In the genomic region with DNA sequence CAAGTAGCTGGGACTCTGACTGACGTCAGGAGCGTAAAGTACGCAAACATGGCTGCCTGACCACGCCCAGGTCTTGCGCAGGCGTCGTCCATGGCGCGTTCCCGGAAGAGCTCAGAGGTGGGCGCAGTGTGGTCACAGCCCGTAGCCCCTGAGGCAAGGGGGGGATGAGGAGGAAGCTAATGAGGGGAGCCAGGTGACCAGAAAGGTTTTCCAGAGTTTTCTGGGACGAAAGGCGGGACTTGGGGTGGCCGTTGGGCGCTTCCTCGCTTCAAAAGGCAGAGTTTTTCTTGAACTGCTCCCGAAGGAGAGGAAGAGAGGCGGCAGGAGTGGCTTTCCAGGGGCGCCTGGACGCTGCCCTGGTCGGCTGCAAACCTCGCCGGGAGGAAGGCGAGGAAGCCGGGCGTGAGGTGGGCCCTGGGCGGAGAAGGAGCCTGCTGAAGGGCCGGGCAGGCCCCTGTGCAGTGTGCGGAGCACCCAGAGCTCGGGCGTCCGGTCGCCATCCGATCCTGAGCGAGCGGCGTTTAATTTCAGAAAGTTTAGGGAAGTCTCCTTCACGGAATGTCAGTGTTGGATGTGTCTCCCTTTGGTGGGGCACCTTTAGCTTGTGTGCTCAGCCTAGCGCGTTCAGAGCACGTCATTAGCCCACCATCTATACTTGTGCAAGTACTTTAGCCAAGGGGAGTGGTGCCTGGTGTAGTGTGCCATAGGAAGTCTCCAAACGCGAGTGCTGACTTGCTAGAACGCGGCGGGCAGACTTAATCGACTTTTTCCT, we compare ENCODE assay signal across 8 mouse cellular contexts. TPM values are rescaled to one million over a fixed set of nuclear protein-coding genes. Genes with fewer than 3 reads are reported as not detected.
DNase-seq lines count a peak whose midpoint lies in the region; ATAC-seq lines count a peak whose summit lies in the region.

TSS of gene 3830406C13Rik (plus strand) at position 33 of the 772 bp plus-strand sequence.

- peaks cover 4% of the 10 kb centered on the region; the same call in 1 of the 2 replicates for H3K4me1 ChIP-seq in hindbrain, embryonic 13.5 days (replicated peaks)

- under 1% methylated on average over 48 of the region's 48 CpGs for WGBS in hindbrain, embryonic 13.5 days

- peak; percentile 99 for ATAC-seq in hindbrain, embryonic 13.5 days (ENCODE audit: low FRiP score)

- H3K4me3 ChIP-seq in hindbrain, embryonic 13.5 days, result peak within 1 kb of the TSS; percentile 86

- peak; percentile 93 for DNase-seq in NIH3T3 (ENCODE audit: low read depth)
- peak; percentile 91 to 95 for DNase-seq in cerebellum, postnatal 10 days
- DNase-seq in frontal cortex, postnatal 14 days (ENCODE audit: low spot score in 2 of 2), result peak; percentile 73 to 76
- DNase-seq in layer of hippocampus, postnatal 25 days (ENCODE audit: extremely low spot score in 1 of 2, low spot score in 1 of 2), result peak; percentile 74 to 77
- DNase-seq in lung, postnatal 25 days (ENCODE audit: low spot score), result peak; percentile 87
- peak; percentile 90 for DNase-seq in retina, embryonic 14.5 days (ENCODE audit: low spot score)
- peak; percentile 87 for DNase-seq in thymus, postnatal 4 days

- 0 out of 2 replicates have a peak, but pooled peaks cover 6% of the 10 kb centered on the region for H3K27me3 ChIP-seq in hindbrain, embryonic 13.5 days

- peak within 1 kb of the TSS; percentile 77 for H3K4me2 ChIP-seq in hindbrain, embryonic 13.5 days

- peak within 1 kb of the TSS; percentile 90 for H3K9ac ChIP-seq in hindbrain, embryonic 13.5 days

- H3K27ac ChIP-seq in hindbrain, embryonic 13.5 days, result peak within 1 kb of the TSS; percentile 89

- H3K36me3 ChIP-seq in hindbrain, embryonic 13.5 days, result no peaks in the 10 kb centered on the region

- no peaks in the 10 kb centered on the region for H3K9me3 ChIP-seq in hindbrain, embryonic 13.5 days

RNA-seq across cellular contexts. Expression of gene 3830406C13Rik, which starts in this region (rescaled TPM):
- 31.5 and 34.8 TPM in 2 replicates for polyA plus RNA-seq in hindbrain, embryonic 13.5 days (2015; fragmentation: Nextera tagmentation; extraction: Ambion mirVana)
- total RNA-seq in layer of hippocampus, postnatal 25 days (2021), result 10 to 100 TPM; 30.3 to 30.7 TPM

Comparison
In these comparisons a context has a peak if more than half of its experiments do, and no peak if none do; other contexts are left out.
1. Peak in every context shown above with its lines: DNase-seq, ATAC-seq, H3K4me3 ChIP-seq and H3K27ac ChIP-seq.